Mouse (Mus musculus) regulatory T cell (primary cell): ENCODE measurements around the gene Derl3.

Experiments
- in situ Hi-C: fragments of 300-600 bp; cut with MboI, MseI; formaldehyde crosslinking; loops from one replicate; pipeline ENCODE4 v1.15.1; 2025; ENCODE audit warnings: high pct_unique_total_duplicates

Derl3 gene

GRCm38 (mm10) chr10:75906882-75907281 is 13.7 kb downstream of the Derl3 start:
- in situ Hi-C loops = no loop called here

- in situ Hi-C loops = no loop called here
These were observed 17.5 kb downstream of the Derl3 start for GRCm38 (mm10) chr10:75910698-75911097.

- in situ Hi-C loops = no loop called here
These were observed 19.9 kb downstream of the Derl3 start for GRCm38 (mm10) chr10:75913013-75913589.

- in situ Hi-C loops = no loop called here
These were observed 22.3 kb downstream of the Derl3 start for GRCm38 (mm10) chr10:75915557-75915956.

GRCm38 (mm10) chr10:75916840-75917239 is 23.6 kb downstream of the Derl3 start:
- in situ Hi-C loops = no loop called here

GRCm38 (mm10) chr10:75919026-75919425 is 25.8 kb downstream of the Derl3 start:
- in situ Hi-C loops = no loop called here

GRCm38 (mm10) chr10:75921026-75921725 is 28.0 kb downstream of the Derl3 start, which contains the start of gene Smarcb1:
TSS of gene Smarcb1 (minus strand) at chr10:75921617.
- in situ Hi-C loops = no loop called here

GRCm38 (mm10) chr10:75921726-75922560 is 28.7 kb downstream of the Derl3 start:
- in situ Hi-C loops = no loop called here

- in situ Hi-C loops = no loop called here
These were observed 31.1 kb downstream of the Derl3 start for GRCm38 (mm10) chr10:75924324-75924723.

- in situ Hi-C loops = no loop called here
These were observed 33.2 kb downstream of the Derl3 start for GRCm38 (mm10) chr10:75926396-75926795.

- in situ Hi-C loops = no loop called here
These were observed 37.1 kb downstream of the Derl3 start for GRCm38 (mm10) chr10:75930304-75930703.

GRCm38 (mm10) chr10:75931311-75931710 is 38.1 kb downstream of the Derl3 start:
- in situ Hi-C loops = no loop called here

GRCm38 (mm10) chr10:75932081-75932678 is 39.0 kb downstream of the Derl3 start:
- in situ Hi-C loops = no loop called here

- in situ Hi-C loops = no loop called here
These were observed 39.7 kb downstream of the Derl3 start, which contains the start of gene Chchd10 for GRCm38 (mm10) chr10:75932891-75933290. TSS of gene Chchd10 (plus strand) at chr10:75933130.

GRCm38 (mm10) chr10:75934991-75935390 is 41.8 kb downstream of the Derl3 start:
- in situ Hi-C loops = no loop called here

- in situ Hi-C loops = no loop called here
These were observed 42.7 kb downstream of the Derl3 start, which contains the start of gene Mmp11 for GRCm38 (mm10) chr10:75935680-75936541. TSS of gene Mmp11 (minus strand) at chr10:75936496.

GRCm38 (mm10) chr10:75936909-75937667 is 43.9 kb downstream of the Derl3 start:
- in situ Hi-C loops = no loop called here

- in situ Hi-C loops = no loop called here
These were observed 44.8 kb downstream of the Derl3 start for GRCm38 (mm10) chr10:75937851-75938643.

- in situ Hi-C loops = no loop called here
These were observed 46.4 kb downstream of the Derl3 start for GRCm38 (mm10) chr10:75939481-75940234.
